Mouse (Mus musculus): ENCODE data around the gene Arhgap6.
"Not testable (repeated sequence)": the region's sequence is repeated elsewhere in the genome, so short reads cannot be mapped to it uniquely, and the experiment has no call there.

The Arhgap6 gene

DNA sequence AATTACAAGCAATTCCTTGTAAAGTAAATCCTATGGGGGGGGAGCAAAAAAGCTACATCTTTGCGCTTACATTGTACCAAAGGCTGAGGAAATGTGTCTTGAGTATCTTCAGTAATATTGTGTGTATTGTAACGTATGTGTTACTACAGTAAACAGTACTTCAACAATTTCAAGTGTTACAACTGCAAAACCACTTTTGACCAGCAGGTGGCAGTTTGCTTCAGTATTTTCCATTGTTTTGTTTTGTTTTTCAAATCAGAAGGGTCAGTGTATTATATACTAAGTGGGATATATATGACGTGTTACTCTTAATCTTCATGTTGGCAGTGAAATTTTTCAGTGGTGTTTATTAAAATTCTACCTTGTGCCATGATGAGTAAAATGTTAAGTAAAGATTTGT is 509.0 kb downstream of the Arhgap6 start:
- DNase-seq (ENCODE audit: low spot score in 2 of 2) = peak in 1 of 2 experiments; percentile 9

DNA sequence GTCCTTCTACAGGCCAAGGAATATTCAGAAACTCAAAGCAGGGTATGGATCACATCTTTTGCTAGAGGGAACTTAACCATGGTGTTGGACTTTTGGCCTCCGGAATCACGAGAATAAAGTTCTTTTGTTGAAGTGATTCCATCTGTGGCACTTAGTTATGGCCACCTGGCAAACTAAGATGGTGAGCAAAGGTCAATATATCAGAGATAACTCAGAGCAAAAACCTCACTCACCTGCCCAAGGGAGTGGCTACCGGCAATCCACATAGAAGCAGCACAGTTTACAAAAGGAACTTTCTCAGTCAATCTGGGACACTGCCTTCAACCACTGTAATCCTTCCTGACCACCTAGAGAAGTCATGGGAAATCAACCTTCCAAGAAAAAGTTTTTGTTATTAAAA is 513.7 kb downstream of the Arhgap6 start:
- DNase-seq (ENCODE audit: low spot score in 2 of 2) = no peak

- DNase-seq (ENCODE audit: low spot score in 2 of 2) = no peak
Measured at GRCm38 (mm10) chrX:169319066-169319760, 524.3 kb downstream of the Arhgap6 start.

DNA sequence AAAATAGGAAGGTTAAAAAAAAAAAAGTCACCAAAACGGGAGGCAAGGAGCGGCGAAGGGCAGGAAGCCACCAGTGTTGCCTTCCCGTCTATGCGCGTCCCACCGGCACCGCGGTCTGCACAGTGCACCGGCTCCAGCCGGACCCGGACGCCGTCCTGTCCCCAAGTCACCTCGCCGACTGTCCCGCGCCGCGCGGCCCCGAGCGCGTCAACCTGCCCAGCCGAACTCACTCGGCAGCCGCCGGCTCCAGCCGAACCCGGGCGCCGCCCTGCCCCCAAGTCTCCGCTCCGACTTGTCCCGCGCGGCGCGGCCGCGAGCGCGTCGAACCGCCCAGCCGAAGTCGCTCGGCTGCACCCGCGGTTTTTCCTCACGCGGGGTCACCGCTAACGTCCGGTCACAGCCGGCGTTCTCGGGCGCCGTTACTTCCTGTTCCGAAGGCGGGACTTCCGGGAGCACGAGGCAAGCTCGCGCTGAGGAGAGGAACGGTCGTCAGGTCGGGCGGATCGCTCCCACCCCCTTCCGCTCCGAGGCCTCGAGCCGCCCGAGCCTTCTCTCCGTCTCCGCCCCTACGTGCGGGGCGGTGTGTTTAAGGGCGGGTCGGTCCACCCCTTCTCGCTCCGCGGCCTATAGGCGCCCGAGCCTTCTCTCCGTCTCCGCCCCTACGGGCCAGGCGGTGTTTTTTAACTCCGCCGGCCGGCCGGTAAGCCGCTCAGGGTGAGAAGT is 525.2 kb downstream of the Arhgap6 start, which contains the start of gene Hccs:
Gene Hccs (minus strand): TSS at position 428 of the 723 bp plus-strand sequence.
- peak; percentile 82 to 84 for DNase-seq (ENCODE audit: low spot score in 2 of 2)

DNA sequence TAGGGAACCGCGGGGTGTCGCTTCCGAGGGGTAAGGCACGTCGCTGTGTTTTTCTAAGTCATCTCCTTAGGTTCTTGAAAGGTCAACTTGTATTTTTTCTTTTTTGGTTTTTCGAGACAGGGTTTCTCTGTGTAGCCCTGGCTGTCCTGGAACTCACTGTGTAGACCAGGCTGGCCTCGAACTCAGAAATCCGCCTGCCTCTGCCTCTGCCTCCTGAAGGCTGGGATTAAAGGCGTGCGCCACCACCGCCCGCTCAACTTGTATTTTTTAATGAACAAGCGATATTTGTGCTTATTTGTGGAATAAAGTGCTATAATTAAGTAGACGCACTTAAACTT is 525.7 kb downstream of the Arhgap6 start:
- not testable (repeated sequence) for DNase-seq (ENCODE audit: low spot score in 2 of 2)

DNA sequence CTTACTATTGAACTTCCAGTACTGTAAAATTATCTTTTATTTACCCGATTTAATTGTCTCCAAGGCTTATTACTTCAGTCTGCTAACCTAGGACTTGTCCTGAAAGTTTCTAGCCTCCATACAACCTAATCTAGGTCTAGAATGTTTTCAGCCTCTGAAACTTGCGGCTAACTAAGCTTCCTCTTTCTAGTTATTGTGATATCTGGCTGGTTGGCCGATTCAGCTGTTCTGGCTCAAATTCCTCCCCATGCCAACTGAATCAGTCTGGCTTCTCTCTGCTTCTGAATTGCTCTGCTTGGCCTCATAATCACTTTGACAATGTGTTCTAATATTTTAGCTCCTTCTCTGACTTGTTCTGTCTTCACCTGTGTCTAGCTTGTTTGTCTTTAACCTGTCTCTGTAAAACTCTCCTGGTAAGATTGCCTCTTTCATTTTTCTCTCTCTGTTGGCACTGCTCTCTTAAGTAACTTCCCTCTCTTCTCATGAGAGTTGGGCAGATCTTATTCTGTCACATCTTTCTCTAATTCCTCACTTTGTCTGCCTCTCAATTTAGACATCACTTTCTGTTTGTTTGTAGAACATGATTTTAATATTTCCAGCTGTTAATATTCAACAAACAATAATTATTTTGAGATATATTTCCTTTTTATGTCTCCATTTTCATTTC is 531.2 kb downstream of the Arhgap6 start:
- no peak for DNase-seq (ENCODE audit: low spot score in 2 of 2)

DNA sequence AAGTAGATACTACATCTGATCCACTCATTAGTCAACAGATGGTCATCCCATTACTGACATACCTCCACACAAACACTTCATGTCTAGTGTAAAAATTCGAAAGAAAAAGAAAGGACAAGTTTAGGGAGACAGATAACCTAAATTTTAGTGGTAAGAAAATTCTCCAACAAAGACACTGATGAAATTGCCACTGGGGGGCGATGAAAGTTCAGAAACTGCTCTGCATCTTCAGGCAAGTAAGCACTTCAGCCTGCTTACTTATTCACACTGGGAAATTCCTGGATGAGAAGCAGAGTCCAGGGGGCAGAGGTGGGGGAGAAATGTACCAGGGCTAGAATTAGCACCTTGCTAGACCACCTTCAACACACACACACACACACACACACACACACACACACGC is 537.4 kb downstream of the Arhgap6 start:
- DNase-seq (ENCODE audit: low spot score in 2 of 2) = peak; percentile 9 to 33

GRCm38 (mm10) chrX:169337559-169337958 is 542.7 kb downstream of the Arhgap6 start:
- no peak for DNase-seq (ENCODE audit: low spot score in 2 of 2)

DNA sequence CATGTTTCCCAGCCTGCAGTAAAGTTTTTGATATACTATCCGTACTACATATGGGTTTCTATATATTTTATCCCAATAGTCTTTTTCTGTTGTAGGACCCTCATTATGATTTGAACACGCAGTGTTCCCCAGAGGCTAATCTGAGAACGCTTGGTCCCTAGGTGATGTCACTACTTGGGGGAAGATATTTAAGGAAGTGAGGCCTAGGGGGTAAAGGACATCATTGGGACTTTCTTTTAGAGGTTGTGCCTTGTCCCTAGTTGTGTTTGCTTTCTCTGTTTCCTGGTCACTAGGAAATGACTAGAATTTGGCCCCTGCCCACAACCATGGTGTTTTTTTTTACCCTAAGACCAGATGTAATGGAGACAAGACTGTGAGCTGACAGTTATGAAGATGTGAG is 543.3 kb downstream of the Arhgap6 start:
- DNase-seq (ENCODE audit: low spot score in 2 of 2) = no peak
